Mouse (Mus musculus) heart, postnatal 4 days (tissue): ENCODE measurements around the gene Gm11096. TPM values are rescaled to one million over a fixed set of nuclear protein-coding genes. Genes with fewer than 3 reads are reported as not detected.

Experiments used
- DNase-seq: peaks from one replicate; pipeline ENCODE4 v3.0.0; 2021
- total RNA-seq, 2 experiments: library from RNA; stranded (reverse); gene quantifications; 2 replicates each; pipeline ENCODE4 v1.2.3; 2021

Gm11096 gene
- not detected for total RNA-seq

GRCm38 (mm10) chr17:81441463-81441862 lies at the start of gene Gm11096:
Gene Gm11096 (plus strand): TSS chr17:81441763.
- no peak for DNase-seq

- no peak for DNase-seq
Observed at GRCm38 (mm10) chr17:81393040-81393439, 48.5 kb upstream of the Gm11096 start.

GRCm38 (mm10) chr17:81394124-81394523 lies 47.4 kb upstream of the Gm11096 start:
- no peak for DNase-seq

- no peak for DNase-seq
Observed at GRCm38 (mm10) chr17:81397434-81397833, 44.1 kb upstream of the Gm11096 start.

- no peak for DNase-seq
Observed at GRCm38 (mm10) chr17:81400377-81400776, 41.2 kb upstream of the Gm11096 start.

DNA sequence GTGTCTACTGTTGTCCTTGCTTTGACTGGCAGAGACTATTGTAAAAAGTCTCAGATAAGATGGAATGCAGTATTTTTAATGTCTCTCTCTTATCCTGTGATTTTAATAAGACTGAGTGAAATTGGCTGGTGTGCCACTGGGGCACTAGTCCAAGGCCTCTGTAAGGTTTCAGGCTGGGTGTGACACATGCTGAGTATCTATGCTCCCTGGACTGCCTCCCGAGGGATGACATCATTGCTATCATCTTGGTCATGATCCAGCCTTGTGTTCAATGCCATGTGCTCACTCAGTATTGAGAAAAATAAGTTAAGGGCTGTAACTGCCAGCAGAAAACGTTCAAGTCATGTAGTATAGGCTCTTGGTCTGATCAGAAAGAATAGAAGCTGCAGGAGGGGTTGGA lies 38.9 kb upstream of the Gm11096 start:
- peak; percentile 84 for DNase-seq

DNA sequence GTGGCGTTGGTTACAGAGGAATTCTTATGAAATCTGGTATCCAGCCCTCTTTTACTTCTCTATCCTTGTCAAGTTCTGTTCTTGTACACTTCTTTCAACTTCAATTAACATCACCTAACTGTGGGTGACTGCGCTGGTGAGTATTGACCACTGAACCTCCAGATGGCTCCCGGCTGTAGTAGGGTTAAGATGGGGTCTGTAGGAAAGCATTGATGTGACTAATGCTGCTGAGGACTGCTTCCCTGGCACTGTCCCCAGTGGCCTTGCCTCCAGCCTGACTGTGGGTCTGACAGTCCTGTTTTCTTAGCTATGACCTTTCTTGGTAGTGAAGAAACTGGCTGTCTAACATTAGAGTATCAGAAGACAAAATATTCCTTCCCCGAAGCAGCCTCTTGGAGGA lies 38.4 kb upstream of the Gm11096 start:
- DNase-seq = peak; percentile 56

DNA sequence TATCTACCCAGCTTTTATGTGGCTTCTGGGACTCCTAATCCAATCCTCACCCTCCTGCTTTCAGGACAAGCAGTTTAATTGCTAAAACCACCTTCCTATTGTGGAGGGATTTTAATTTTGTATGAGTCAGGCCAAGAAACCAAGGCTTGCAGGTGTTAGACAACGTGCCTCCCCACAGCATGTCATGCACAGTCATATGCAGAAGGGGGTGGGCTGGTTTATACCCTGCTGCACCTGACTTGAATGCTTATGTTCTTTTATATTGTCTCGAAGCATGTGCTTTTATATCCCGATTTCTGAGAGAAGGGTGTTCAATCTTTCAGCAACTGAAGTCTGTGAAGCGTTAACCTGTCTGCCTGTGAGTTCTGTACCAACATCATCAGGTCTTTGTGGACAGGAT lies 37.3 kb upstream of the Gm11096 start:
- no peak for DNase-seq

- DNase-seq = no peak
Observed at GRCm38 (mm10) chr17:81412736-81413135, 28.8 kb upstream of the Gm11096 start.

DNA sequence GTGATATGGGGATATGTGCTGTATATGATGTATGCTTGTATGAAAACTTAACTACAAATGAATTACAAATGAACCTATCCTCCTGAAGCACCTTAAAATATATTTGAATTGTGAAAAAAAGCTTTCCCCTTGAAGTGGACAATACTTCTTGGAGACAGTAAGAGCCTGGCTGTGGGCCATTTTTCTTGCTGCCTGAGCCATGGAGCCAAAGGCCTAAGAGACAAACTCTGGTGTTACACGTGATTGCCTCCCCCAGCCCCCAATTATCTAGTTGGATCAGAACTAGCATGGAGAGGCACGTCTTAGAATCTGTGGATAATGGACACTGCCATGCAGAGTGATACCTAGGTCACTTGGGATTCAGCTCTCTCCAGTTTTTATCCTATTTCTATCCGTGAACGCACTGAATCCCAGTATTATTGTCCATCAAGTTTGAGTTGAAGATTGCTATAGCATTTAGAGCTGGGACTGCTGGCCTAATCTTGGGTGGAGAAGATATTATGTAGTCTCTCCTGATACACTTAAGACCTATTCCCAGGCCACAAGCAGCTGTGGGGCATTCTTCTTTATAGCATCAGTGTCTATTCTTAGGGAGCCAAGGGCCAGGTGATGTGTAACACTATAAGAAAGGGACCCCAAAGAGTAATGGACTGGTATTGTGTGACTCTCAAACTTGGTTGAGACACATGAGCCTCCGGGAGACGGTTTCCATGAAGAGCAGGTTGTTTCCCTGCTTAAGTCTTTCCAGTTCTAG lies 25.0 kb upstream of the Gm11096 start:
- DNase-seq = peak; percentile 24

DNA sequence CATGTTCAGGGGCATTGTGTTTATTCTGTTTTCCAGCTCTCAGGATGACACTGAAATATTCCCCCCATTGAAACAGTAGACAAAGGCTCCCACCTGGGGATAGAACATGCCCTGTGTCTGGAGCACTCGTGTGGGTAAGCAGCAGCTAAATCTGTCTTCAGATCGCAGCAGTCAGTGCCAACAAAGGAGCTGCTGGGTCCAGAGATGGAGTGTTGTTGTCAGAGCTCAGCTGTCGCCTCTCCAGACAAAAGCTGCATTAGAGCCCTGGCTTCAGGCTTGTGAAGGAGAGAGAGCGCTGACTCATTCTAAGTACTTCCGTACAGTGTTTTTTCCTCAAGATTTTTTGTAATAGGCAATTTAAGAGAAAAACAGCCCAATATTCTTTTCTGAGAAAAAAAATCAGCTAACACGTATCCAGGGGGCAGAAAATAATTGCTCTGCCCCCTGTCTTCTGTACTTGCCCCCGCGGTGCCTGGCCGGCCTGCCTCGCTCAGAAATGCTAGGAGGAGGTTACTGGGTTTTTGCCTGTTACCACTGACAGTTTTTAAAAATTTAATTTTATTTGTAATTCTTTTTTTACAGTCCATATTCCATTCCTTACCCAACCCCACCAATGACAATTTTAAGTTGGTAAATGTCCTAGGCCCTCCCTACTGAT lies 21.6 kb upstream of the Gm11096 start:
- no peak for DNase-seq

- no peak for DNase-seq
Observed at GRCm38 (mm10) chr17:81424256-81424912, 17.2 kb upstream of the Gm11096 start.

GRCm38 (mm10) chr17:81427245-81427644 lies 14.3 kb upstream of the Gm11096 start:
- DNase-seq = no peak

DNA sequence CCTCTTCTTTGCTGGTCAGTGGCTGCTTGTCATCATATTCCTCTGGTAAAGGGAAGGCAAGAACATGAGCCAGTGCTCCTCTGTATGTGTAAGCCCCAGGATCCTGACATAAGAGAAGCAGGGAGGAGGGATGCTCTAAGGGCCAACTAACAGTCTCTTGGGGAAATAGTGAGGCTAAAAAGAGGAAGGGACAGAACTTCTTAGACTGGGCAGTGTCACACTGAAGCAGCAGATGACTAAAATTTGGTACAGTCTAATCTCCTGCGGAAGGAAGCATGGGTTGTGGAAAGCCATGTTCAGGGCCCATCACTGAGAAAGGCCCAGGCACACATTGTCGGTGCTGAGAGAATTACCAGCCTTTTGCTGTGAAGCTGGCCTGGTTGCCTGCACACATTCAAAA lies 8.8 kb upstream of the Gm11096 start:
- peak; percentile 9 for DNase-seq

DNA sequence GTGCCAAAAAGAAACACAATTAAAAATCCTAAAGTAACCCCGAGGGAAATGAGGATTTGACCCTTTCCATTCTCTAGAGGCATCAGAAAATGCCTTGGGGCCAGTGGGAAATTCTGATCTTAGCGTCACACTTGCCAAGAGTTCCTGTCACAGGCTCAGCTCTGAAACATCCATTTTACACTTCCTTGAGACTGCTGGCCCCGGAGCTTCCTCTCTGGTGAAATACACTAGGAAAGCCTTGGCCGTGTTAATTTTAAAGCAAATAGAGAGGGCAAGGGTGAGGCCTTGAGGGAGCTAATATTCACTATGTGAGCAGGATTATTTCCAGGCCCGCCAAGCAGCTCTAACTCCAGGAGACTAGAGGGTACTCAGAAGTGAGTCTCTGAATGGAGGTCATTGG lies 8.4 kb upstream of the Gm11096 start:
- peak; percentile 32 for DNase-seq

- DNase-seq = no peak
Observed at GRCm38 (mm10) chr17:81455269-81455668, 13.7 kb downstream of the Gm11096 start.

DNA sequence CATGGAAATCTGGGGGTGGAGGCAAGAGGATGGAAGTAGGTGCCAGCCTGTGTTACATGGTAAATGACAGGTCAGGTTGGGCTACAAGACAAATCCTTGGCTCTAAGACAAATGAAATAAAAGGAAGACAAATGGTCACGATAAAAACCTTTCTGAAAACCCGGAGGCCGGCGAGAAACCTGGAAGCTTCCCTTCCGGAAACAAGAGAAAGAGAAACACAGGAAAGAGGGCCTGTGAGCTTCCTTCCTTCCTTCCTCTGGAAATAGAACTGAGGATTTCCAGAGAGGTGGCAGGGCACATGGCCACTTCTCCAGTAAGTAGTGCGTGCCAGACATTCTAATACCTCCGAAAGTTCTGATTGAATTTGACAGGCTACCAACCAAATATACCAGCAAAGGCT lies 14.4 kb downstream of the Gm11096 start:
- no peak for DNase-seq

GRCm38 (mm10) chr17:81459379-81459778 lies 17.8 kb downstream of the Gm11096 start:
- DNase-seq = no peak

DNA sequence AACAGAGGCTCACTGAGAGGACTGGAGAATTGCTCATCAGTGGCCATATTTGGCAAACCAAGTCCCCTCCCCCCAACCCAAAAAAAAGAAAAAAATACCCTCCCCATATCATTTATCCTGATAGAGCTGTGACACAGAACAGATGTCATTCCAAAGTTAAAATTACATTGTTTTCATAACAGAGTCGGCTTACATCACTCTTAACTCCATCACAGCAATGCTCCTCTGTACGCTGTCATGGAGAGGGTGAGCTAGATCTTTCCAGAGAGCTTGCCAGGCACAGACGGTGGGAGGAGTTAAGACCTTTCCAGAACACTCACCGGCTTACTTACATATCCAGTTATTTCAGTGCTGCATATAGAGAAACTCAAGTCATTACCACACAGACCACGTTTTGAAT lies 27.4 kb downstream of the Gm11096 start:
- peak; percentile 79 for DNase-seq

DNA sequence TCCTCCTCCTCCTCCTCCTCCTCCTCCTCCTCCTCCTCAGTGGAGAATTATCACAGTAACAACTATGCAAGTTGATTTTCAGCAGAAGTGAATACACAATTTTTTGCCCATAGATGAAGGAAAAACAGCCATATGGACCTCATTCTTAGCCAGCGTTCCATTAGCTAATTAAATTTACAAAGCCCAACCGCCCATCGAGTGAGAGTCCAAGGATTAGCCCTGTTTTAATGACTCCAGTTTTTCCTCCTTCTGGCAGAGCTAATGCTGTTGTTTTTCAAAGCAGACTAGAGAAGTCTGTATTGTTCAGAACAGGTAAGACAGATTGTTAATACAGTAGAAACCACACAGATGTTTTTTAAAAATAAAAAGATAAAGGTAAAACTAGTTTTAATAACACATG lies 31.8 kb downstream of the Gm11096 start:
- DNase-seq = no peak

DNA sequence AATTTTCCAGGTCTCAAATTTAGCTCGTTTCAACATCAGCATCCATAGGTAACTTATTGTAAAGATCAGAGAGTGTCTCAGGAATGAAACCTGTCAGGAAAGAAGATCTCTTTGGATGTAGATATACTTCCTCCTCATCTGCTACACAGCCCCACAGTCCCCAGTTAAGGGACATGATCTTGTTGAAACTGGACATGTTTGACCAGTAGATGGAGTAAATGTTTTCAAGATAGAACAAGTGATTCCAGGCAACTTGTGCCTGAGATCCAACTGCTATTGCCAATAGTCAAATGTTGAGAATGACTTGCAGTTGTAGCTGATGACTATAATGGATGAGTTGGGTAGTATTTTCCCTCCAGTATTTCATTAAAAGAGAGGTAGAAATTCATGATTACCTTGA lies 35.9 kb downstream of the Gm11096 start:
- no peak for DNase-seq

DNA sequence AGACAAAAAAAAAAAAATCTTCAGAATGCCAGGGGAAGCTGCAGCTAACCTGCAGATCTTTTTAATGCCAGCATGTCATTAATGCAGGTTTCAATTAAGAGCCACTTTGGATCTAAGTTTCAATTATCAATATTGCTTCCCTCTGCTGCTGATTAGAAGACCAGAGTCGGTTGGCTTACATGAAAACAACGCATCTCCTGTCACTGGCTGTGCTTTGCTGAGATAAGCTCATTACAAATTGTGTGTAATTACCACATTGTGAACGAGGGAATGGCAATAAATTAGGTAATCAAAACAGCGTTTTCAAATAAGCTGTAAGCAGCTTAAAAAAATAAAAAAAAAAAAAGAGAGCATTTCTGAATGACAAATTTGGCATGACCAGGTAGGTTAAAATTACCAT lies 38.2 kb downstream of the Gm11096 start:
- DNase-seq = no peak

- DNase-seq = peak; percentile 87
Observed at GRCm38 (mm10) chr17:81480351-81481161, 39.0 kb downstream of the Gm11096 start.
